Mouse (Mus musculus): ENCODE measurements at regions not wholly inside any gene's neighbourhood (a gene's known extent, or its start where the extent isn't known, plus 50 kb on each side); places are given as distances from the start of the nearest gene placed in this dataset.

DNA sequence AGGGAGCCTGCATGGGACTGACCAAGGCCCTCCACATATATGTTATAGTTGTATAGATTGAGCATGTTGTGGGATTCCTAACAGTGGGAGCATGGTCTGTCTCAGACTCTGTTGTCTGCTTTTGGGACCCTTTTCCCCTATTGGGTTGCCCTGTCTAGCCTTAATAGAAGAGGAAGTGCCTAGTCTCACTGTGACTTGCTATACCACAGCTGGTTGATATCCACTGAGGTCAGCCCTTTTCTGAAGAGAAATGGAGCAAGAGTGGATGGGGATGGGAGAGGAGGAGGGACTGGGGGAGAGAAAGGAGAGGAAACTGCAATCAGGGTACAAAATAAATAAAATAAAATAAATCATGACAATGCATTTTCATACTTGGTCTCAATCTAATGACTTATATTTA lies 120.1 kb downstream of the Tsen15 start:
- no peaks in the 10 kb centered on the region for H3K4me1 ChIP-seq (ENCODE audit: control insufficient read depth, insufficient read depth, low read length)
- H3K36me3 ChIP-seq (ENCODE audit: control insufficient read depth, insufficient read depth, low read length), result no peaks in the 10 kb centered on the region
- no peak overlapping the region for H3K27ac ChIP-seq (ENCODE audit: insufficient read depth, low read depth, low read length)
- no peak for TF ChIP-seq POLR2A (IDR thresholded peaks at IDR 0.05; ENCODE audit: low read depth, low read length)
- TF ChIP-seq CTCF (conservative IDR thresholded peaks at IDR 0.05; ENCODE audit: insufficient read depth, insufficient read length, low read depth, low read length), result no peak
- no peaks in the 10 kb centered on the region for H3K27me3 ChIP-seq (replicated peaks; ENCODE audit: control insufficient read depth, insufficient read depth, low read length)
- H3K4me3 ChIP-seq (ENCODE audit: insufficient read depth, low read depth, low read length), result no peak overlapping the region
- no peak for DNase-seq

DNA sequence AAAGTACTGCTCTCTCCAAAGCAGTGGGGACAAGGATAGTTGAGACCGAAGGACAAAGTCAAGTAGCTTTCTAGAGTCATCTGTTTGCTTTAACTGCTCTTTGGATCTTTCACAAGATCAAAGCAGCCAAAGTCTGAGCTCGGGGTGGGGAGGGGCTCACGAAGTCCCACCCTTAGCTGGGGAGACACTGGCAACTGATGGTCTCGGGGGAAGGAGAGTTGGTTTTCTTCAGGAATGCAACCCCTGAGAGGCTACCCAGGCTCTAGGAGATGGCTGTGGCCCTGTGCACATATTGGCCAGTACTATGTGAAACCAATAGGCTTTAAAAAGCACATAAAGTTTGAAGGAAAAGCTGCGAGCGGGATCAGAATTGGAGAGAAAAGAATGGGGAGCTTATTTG lies 121.5 kb downstream of the Tsen15 start:
- Histone ChIP-seq H3K36me3 (ENCODE audit: control insufficient read depth, insufficient read depth, low read length) (no peaks in the 10 kb centered on the region), H3K4me3 (ENCODE audit: insufficient read depth, low read depth, low read length) (no peak overlapping the region), H3K4me1 (ENCODE audit: control insufficient read depth, insufficient read depth, low read length) (no peaks in the 10 kb centered on the region), H3K27me3 (replicated peaks; ENCODE audit: control insufficient read depth, insufficient read depth, low read length) (no peaks in the 10 kb centered on the region), H3K27ac (ENCODE audit: insufficient read depth, low read depth, low read length) (no peak overlapping the region)
- WGBS, result 86% methylated on average over 6 of the region's 6 CpGs
- no peak for DNase-seq
- TF ChIP-seq POLR2A (IDR thresholded peaks at IDR 0.05; ENCODE audit: low read depth, low read length) (no peak), CTCF (conservative IDR thresholded peaks at IDR 0.05; ENCODE audit: insufficient read depth, insufficient read length, low read depth, low read length) (no peak)

DNA sequence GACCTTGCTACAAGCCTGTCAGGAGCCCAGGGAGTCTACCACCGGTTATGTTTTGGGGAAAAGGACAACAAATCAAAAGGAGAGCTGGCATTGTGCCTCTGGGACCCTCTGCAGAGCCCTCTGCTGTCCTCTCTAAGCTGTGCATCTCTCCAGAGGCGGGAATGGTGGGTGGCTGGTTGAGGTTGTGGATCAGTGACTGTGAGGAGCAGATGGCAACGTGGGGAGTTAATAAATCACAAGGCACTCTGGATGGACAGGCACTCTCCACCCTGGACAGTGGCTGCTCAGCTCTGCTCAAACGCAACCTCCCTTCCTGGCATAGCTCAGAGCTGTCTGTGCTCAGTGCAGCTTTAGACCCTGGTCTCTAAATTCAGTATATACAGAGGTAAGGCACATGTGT lies 125.0 kb downstream of the Tsen15 start:
- Histone ChIP-seq H3K27ac (ENCODE audit: insufficient read depth, low read depth, low read length) (no peak overlapping the region), H3K4me3 (ENCODE audit: insufficient read depth, low read depth, low read length) (no peak overlapping the region), H3K36me3 (ENCODE audit: control insufficient read depth, insufficient read depth, low read length) (no peaks in the 10 kb centered on the region), H3K27me3 (replicated peaks; ENCODE audit: control insufficient read depth, insufficient read depth, low read length) (no peaks in the 10 kb centered on the region), H3K4me1 (ENCODE audit: control insufficient read depth, insufficient read depth, low read length) (no peaks in the 10 kb centered on the region)
- DNase-seq, result no peak
- no peak for TF ChIP-seq POLR2A (IDR thresholded peaks at IDR 0.05; ENCODE audit: low read depth, low read length)
- no peak for TF ChIP-seq CTCF (conservative IDR thresholded peaks at IDR 0.05; ENCODE audit: insufficient read depth, insufficient read length, low read depth, low read length)
- 19% methylated on average over 4 of the region's 4 CpGs for WGBS

DNA sequence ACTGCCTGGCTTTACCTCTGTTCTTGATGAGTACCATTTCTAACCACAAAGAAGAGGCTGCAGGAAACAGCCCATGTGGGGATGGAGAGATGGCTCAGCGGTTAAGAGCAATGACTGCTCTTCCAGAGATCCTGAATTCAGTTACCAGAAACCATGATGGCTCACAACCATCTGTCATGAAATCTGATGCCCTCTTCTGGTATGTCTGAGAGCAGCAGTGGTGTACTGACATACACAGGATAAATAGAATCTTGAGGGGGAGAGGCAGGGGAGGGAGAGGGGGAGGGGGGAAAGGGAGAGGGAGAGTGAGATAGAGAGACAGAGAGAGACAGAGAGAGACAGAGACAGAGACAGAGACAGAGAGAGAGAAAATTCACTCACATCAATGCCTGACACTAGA lies 125.5 kb downstream of the Tsen15 start:
- H3K4me3 ChIP-seq (ENCODE audit: insufficient read depth, low read depth, low read length), result no peak overlapping the region
- no peaks in the 10 kb centered on the region for H3K4me1 ChIP-seq (ENCODE audit: control insufficient read depth, insufficient read depth, low read length)
- no peak overlapping the region for H3K27ac ChIP-seq (ENCODE audit: insufficient read depth, low read depth, low read length)
- TF ChIP-seq POLR2A (IDR thresholded peaks at IDR 0.05; ENCODE audit: low read depth, low read length), result no peak
- no peak for TF ChIP-seq CTCF (conservative IDR thresholded peaks at IDR 0.05; ENCODE audit: insufficient read depth, insufficient read length, low read depth, low read length)
- no peaks in the 10 kb centered on the region for H3K36me3 ChIP-seq (ENCODE audit: control insufficient read depth, insufficient read depth, low read length)
- DNase-seq, result no peak
- no peaks in the 10 kb centered on the region for H3K27me3 ChIP-seq (replicated peaks; ENCODE audit: control insufficient read depth, insufficient read depth, low read length)
- 90% methylated on average over 1 of the region's 1 CpGs for WGBS

DNA sequence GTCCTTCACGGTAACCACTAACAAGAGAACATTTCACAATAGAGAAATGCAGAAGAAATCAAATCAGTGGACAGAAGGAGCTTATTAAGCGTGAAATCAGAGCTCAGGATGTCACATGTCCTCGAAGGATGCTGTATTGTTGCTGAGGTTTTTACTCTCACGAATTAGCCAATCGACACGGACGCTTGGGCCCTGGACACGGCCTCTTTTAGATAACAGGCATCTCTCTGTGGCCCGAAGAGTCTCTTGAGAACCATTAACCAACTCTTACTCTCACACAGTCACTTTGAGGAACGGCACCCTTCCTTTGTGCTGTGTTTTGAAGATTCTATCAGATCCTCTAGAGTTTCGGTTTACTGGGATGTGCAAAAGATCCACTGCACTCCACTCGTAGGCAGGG lies 128.2 kb downstream of the Tsen15 start:
- Histone ChIP-seq H3K4me1 (ENCODE audit: control insufficient read depth, insufficient read depth, low read length) (no peaks in the 10 kb centered on the region), H3K27me3 (replicated peaks; ENCODE audit: control insufficient read depth, insufficient read depth, low read length) (no peaks in the 10 kb centered on the region), H3K36me3 (ENCODE audit: control insufficient read depth, insufficient read depth, low read length) (no peaks in the 10 kb centered on the region), H3K27ac (ENCODE audit: insufficient read depth, low read depth, low read length) (no peak overlapping the region), H3K4me3 (ENCODE audit: insufficient read depth, low read depth, low read length) (no peak overlapping the region)
- no peak for TF ChIP-seq CTCF (conservative IDR thresholded peaks at IDR 0.05; ENCODE audit: insufficient read depth, insufficient read length, low read depth, low read length)
- no peak for TF ChIP-seq POLR2A (IDR thresholded peaks at IDR 0.05; ENCODE audit: low read depth, low read length)
- 69% methylated on average over 12 of the region's 12 CpGs for WGBS
- DNase-seq, result no peak

DNA sequence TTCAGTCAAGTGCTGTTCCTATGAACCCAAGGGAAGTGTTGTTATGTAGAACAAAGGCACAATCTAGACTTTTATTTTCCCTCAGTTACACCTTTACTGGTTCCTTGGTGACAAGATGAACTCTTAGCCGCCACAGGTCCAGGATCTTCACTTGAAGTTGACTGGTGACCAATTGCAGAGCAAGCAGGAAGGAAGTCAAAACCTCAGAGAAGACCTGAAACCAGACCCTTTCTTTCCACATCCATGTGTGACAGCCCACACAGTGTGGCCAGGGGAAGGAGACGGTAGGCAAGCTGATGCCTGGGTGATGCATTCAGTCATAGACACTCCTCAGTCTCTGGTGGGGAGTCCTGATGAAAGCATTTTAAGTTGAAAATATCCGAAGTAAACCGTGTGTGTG lies 132.6 kb downstream of the Tsen15 start:
- H3K27ac ChIP-seq (ENCODE audit: insufficient read depth, low read depth, low read length), result no peak overlapping the region
- no peaks in the 10 kb centered on the region for H3K27me3 ChIP-seq (replicated peaks; ENCODE audit: control insufficient read depth, insufficient read depth, low read length)
- no peaks in the 10 kb centered on the region for H3K36me3 ChIP-seq (ENCODE audit: control insufficient read depth, insufficient read depth, low read length)
- H3K4me3 ChIP-seq (ENCODE audit: insufficient read depth, low read depth, low read length), result no peak overlapping the region
- WGBS, result 81% methylated on average over 4 of the region's 4 CpGs
- no peak for DNase-seq
- no peaks in the 10 kb centered on the region for H3K4me1 ChIP-seq (ENCODE audit: control insufficient read depth, insufficient read depth, low read length)
- no peak for TF ChIP-seq CTCF (conservative IDR thresholded peaks at IDR 0.05; ENCODE audit: insufficient read depth, insufficient read length, low read depth, low read length)
- no peak for TF ChIP-seq POLR2A (IDR thresholded peaks at IDR 0.05; ENCODE audit: low read depth, low read length)

DNA sequence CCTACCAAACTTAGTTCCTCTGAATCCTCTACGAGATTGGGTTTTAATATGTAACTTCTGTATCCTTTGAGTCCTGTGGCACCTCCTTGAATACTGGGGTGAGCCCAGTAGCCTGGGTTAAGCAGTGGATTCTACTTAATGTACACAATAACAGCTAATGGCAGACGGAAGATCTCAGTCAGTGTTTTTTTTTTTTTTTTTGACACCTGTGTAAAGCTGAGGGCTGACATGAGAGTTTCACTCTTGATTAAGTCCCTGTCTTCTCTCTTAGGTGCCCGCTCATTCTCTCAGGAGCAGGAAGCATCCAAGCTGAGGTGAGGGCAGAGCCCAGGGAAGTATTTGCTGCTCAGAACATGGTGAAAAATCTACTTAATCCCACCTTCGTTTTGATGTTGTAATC lies 133.0 kb downstream of the Tsen15 start:
- DNase-seq, result no peak
- H3K27ac ChIP-seq (ENCODE audit: insufficient read depth, low read depth, low read length), result no peak overlapping the region
- no peak overlapping the region for H3K4me3 ChIP-seq (ENCODE audit: insufficient read depth, low read depth, low read length)
- no peaks in the 10 kb centered on the region for H3K4me1 ChIP-seq (ENCODE audit: control insufficient read depth, insufficient read depth, low read length)
- no peaks in the 10 kb centered on the region for H3K27me3 ChIP-seq (replicated peaks; ENCODE audit: control insufficient read depth, insufficient read depth, low read length)
- no peak for TF ChIP-seq CTCF (conservative IDR thresholded peaks at IDR 0.05; ENCODE audit: insufficient read depth, insufficient read length, low read depth, low read length)
- no peak for TF ChIP-seq POLR2A (IDR thresholded peaks at IDR 0.05; ENCODE audit: low read depth, low read length)
- H3K36me3 ChIP-seq (ENCODE audit: control insufficient read depth, insufficient read depth, low read length), result no peaks in the 10 kb centered on the region
- 85% methylated on average over 4 of the region's 4 CpGs for WGBS

Measured in kidney, adult 2 months (tissue).